Mouse (Mus musculus) brain, embryonic 14.5 days (tissue): ENCODE data around the gene Fam171a2.

Experiments used
- CTCF ChIP-seq: fragments of 200-500 bp; IDR thresholded peaks from 2 replicates; pipeline ENCODE4 v1.5.1; 2012; ENCODE audit warnings: inconsistent platforms, mild to moderate bottlenecking, moderate library complexity, borderline replicate concordance; ENCODE audit not compliant: insufficient read depth, insufficient read length; ENCODE audit errors: extremely low read depth
- POLR2A ChIP-seq: fragments of 200-500 bp; IDR thresholded peaks from 2 replicates; pipeline ENCODE4 v1.6.1; 2012; ENCODE audit warnings: mild to moderate bottlenecking, inconsistent platforms, borderline replicate concordance; ENCODE audit not compliant: poor library complexity, insufficient read depth, insufficient read length, severe bottlenecking; ENCODE audit errors: extremely low read depth

GRCm38 (mm10) chr11:102417160-102417559, 30.3 kb downstream of the Fam171a2 start:
- TF ChIP-seq POLR2A (no peak), CTCF (no peak)
